Mouse (Mus musculus) limb, embryonic 10.5 days (tissue): ENCODE results near the gene Mapt. TPM values are rescaled to one million over a fixed set of nuclear protein-coding genes. Genes with fewer than 3 reads are reported as not detected.
A peak's percentile ranks its signal among the peaks of the same experiment; 100 is the strongest.

Source experiments
- DNase-seq: peaks from one replicate; pipeline ENCODE4 v3.0.0-alpha.2; 2017; ENCODE audit warnings: low spot score
- H3K27ac ChIP-seq: fragments of 300-500 bp; sonication (generic); 2 replicates; pipeline ENCODE4 v1.5.1; 2016; ENCODE audit warnings: mild to moderate bottlenecking
- H3K27me3 ChIP-seq: fragments of 300-500 bp; sonication (generic); 2 replicates; pipeline ENCODE4 v1.6.1; 2016; ENCODE audit warnings: low read depth, mild to moderate bottlenecking; ENCODE audit not compliant: poor library complexity, severe bottlenecking
- H3K36me3 ChIP-seq: fragments of 300-500 bp; sonication (generic); 2 replicates; pipeline ENCODE4 v1.6.1; 2016; ENCODE audit warnings: mild to moderate bottlenecking, moderate library complexity
- H3K4me1 ChIP-seq: fragments of 300-500 bp; sonication (generic); 2 replicates; pipeline ENCODE4 v1.6.1; 2016
- H3K4me3 ChIP-seq: fragments of 300-500 bp; sonication (generic); 2 replicates; pipeline ENCODE4 v1.5.1; 2016; ENCODE audit warnings: mild to moderate bottlenecking, moderate library complexity
- H3K9me3 ChIP-seq: fragments of 300-500 bp; sonication (generic); replicated peaks from 2 replicates; pipeline ENCODE4 v1.6.1; 2016; ENCODE audit warnings: mild to moderate bottlenecking
- WGBS: fragments of 180-500 bp; shearing (Covaris S2); methylation state at CpG from one replicate; pipeline ENCODE4 v1.1.7; 2016; 5-methylcytosine and 5-hydroxymethylcytosine counted together
- polyA plus RNA-seq: library from polyadenylated mRNA; unstranded; fragments of >200 nt; fragmentation: Nextera tagmentation; extraction: Ambion mirVana; gene quantifications from 2 replicates; pipeline ENCODE4 v1.2.1, GENCODE M21; 2016

Mapt gene
- polyA plus RNA-seq, 1 experiment from 2014 or later: 0.95 TPM

- Histone ChIP-seq H3K9me3 (no peaks in the 10 kb centered on the region), H3K36me3 (no peaks in the 10 kb centered on the region), H3K4me3 (no peak overlapping the region), H3K4me1 (peaks cover 9% of the 10 kb centered on the region), H3K27ac (no peak overlapping the region), H3K27me3 (no peaks in the 10 kb centered on the region)
- WGBS: 51% methylated on average over 9 of the region's 9 CpGs
- DNase-seq: no peak
These were observed 38.2 kb downstream of the Mapt start for GRCm38 (mm10) chr11:104269385-104269822.

GRCm38 (mm10) chr11:104270452-104270851, 39.3 kb downstream of the Mapt start:
- DNase-seq: no peak
- no peak overlapping the region for H3K27ac ChIP-seq
- no peaks in the 10 kb centered on the region for H3K9me3 ChIP-seq
- WGBS: 75% methylated on average over 3 of the region's 3 CpGs
- no peaks in the 10 kb centered on the region; the same call in 1 of the 2 replicates for H3K27me3 ChIP-seq
- H3K36me3 ChIP-seq: no peaks in the 10 kb centered on the region
- H3K4me1 ChIP-seq: peaks cover 9% of the 10 kb centered on the region
- H3K4me3 ChIP-seq: no peak overlapping the region

GRCm38 (mm10) chr11:104270876-104271275, 39.7 kb downstream of the Mapt start:
- Histone ChIP-seq H3K4me3 (no peak overlapping the region), H3K4me1 (peaks cover 9% of the 10 kb centered on the region), H3K36me3 (no peaks in the 10 kb centered on the region), H3K9me3 (no peaks in the 10 kb centered on the region), H3K27ac (no peak overlapping the region), H3K27me3 (no peaks in the 10 kb centered on the region; the same call in 1 of the 2 replicates)
- WGBS: 79% methylated on average over 4 of the region's 4 CpGs
- no peak for DNase-seq

GRCm38 (mm10) chr11:104271876-104272275, 40.7 kb downstream of the Mapt start:
- Histone ChIP-seq H3K4me1 (peaks cover 9% of the 10 kb centered on the region), H3K4me3 (no peak overlapping the region), H3K27ac (no peak overlapping the region), H3K36me3 (no peaks in the 10 kb centered on the region), H3K27me3 (no peaks in the 10 kb centered on the region; the same call in 1 of the 2 replicates), H3K9me3 (no peaks in the 10 kb centered on the region)
- DNase-seq: no peak
- 88% methylated on average over 6 of the region's 6 CpGs for WGBS

GRCm38 (mm10) chr11:104272352-104272751, 41.2 kb downstream of the Mapt start:
- Histone ChIP-seq H3K36me3 (no peaks in the 10 kb centered on the region), H3K9me3 (no peaks in the 10 kb centered on the region), H3K4me1 (peaks cover 9% of the 10 kb centered on the region), H3K27ac (no peak overlapping the region), H3K4me3 (no peak overlapping the region), H3K27me3 (no peaks in the 10 kb centered on the region; the same call in 1 of the 2 replicates)
- 83% methylated on average over 8 of the region's 8 CpGs for WGBS
- no peak for DNase-seq

GRCm38 (mm10) chr11:104275765-104276164, 44.6 kb downstream of the Mapt start:
- Histone ChIP-seq H3K27me3 (peaks cover 5% of the 10 kb centered on the region; the same call in 1 of the 2 replicates), H3K27ac (no peak overlapping the region), H3K4me3 (no peak overlapping the region), H3K36me3 (no peaks in the 10 kb centered on the region), H3K9me3 (no peaks in the 10 kb centered on the region), H3K4me1 (0 out of 2 replicates have a peak, but pooled peaks cover 7% of the 10 kb centered on the region)
- whole genome bisulfite sequencing: 84% methylated on average over 7 of the region's 7 CpGs
- DNase-seq: no peak

- DNase-seq: peak; percentile 77
- H3K4me1 ChIP-seq: 0 out of 2 replicates have a peak, but pooled peaks cover 7% of the 10 kb centered on the region
- peak overlapping the region; percentile 7; the same call in 1 of the 2 replicates for H3K4me3 ChIP-seq
- 6% methylated on average over 20 of the region's 20 CpGs for WGBS
- H3K27me3 ChIP-seq: peaks cover 5% of the 10 kb centered on the region; the same call in 1 of the 2 replicates
- no peaks in the 10 kb centered on the region for H3K36me3 ChIP-seq
- H3K9me3 ChIP-seq: no peaks in the 10 kb centered on the region
- no peak overlapping the region for H3K27ac ChIP-seq
These were observed 47.0 kb downstream of the Mapt start for GRCm38 (mm10) chr11:104278222-104278621.

GRCm38 (mm10) chr11:104279049-104279448, 47.9 kb downstream of the Mapt start:
- 83% methylated on average over 4 of the region's 4 CpGs for WGBS
- H3K36me3 ChIP-seq: no peaks in the 10 kb centered on the region
- H3K9me3 ChIP-seq: no peaks in the 10 kb centered on the region
- H3K4me1 ChIP-seq: 0 out of 2 replicates have a peak, but pooled peaks cover 7% of the 10 kb centered on the region
- DNase-seq: no peak
- no peak overlapping the region for H3K27ac ChIP-seq
- H3K4me3 ChIP-seq: no peak overlapping the region
- peaks cover 5% of the 10 kb centered on the region; the same call in 1 of the 2 replicates for H3K27me3 ChIP-seq

- Histone ChIP-seq H3K9me3 (no peaks in the 10 kb centered on the region), H3K27ac (no peak overlapping the region), H3K36me3 (no peaks in the 10 kb centered on the region), H3K4me3 (no peak overlapping the region), H3K4me1 (0 out of 2 replicates have a peak, but pooled peaks cover 7% of the 10 kb centered on the region), H3K27me3 (peaks cover 5% of the 10 kb centered on the region; the same call in 1 of the 2 replicates)
- DNase-seq: no peak
- 63% methylated on average over 3 of the region's 3 CpGs for WGBS
These were observed 48.3 kb downstream of the Mapt start for GRCm38 (mm10) chr11:104279538-104279937.

GRCm38 (mm10) chr11:104281501-104281900, 50.3 kb downstream of the Mapt start:
- Histone ChIP-seq H3K27me3 (0 out of 2 replicates have a peak, but pooled peaks cover 5% of the 10 kb centered on the region), H3K4me3 (no peak overlapping the region), H3K36me3 (no peaks in the 10 kb centered on the region), H3K27ac (no peak overlapping the region), H3K4me1 (0 out of 2 replicates have a peak, but pooled peaks cover 7% of the 10 kb centered on the region), H3K9me3 (no peaks in the 10 kb centered on the region)
- WGBS: 88% methylated on average over 5 of the region's 5 CpGs
- no peak for DNase-seq

- Histone ChIP-seq H3K4me3 (no peak overlapping the region), H3K27me3 (no peaks in the 10 kb centered on the region), H3K27ac (no peak overlapping the region), H3K4me1 (peaks cover 23% of the 10 kb centered on the region), H3K9me3 (no peaks in the 10 kb centered on the region), H3K36me3 (no peaks in the 10 kb centered on the region)
- 94% methylated on average over 18 of the region's 18 CpGs for WGBS
- no peak for DNase-seq
These were observed 55.9 kb downstream of the Mapt start for GRCm38 (mm10) chr11:104287113-104287512.

- Histone ChIP-seq H3K36me3 (no peaks in the 10 kb centered on the region), H3K4me3 (no peak overlapping the region), H3K27me3 (no peaks in the 10 kb centered on the region), H3K27ac (peak overlapping the region; percentile 92), H3K4me1 (peaks cover 23% of the 10 kb centered on the region), H3K9me3 (no peaks in the 10 kb centered on the region)
- WGBS: 60% methylated on average over 6 of the region's 6 CpGs
- no peak for DNase-seq
These were observed 57.6 kb downstream of the Mapt start for GRCm38 (mm10) chr11:104288835-104289198.

GRCm38 (mm10) chr11:104289199-104290031, 58.2 kb downstream of the Mapt start:
- H3K36me3 ChIP-seq: no peaks in the 10 kb centered on the region
- DNase-seq: peak; percentile 84
- 17% methylated on average over 13 of the region's 13 CpGs for WGBS
- H3K9me3 ChIP-seq: no peaks in the 10 kb centered on the region
- peak overlapping the region; percentile 24; the same call in 1 of the 2 replicates for H3K4me3 ChIP-seq
- H3K4me1 ChIP-seq: peaks cover 23% of the 10 kb centered on the region
- no peaks in the 10 kb centered on the region for H3K27me3 ChIP-seq
- peak overlapping the region; percentile 92 for H3K27ac ChIP-seq
